Mouse (Mus musculus): Measurements from ENCODE around the gene Tlcd2.

GRCm38 (mm10) chr11:75487496-75487895 lies 26.0 kb downstream of the Tlcd2 start:
- TF ChIP-seq CTCF (IDR thresholded peaks at IDR 0.05) = no peak
- no peak for TF ChIP-seq EP300 (IDR thresholded peaks at IDR 0.05)
